Mouse (Mus musculus) embryonic fibroblast, embryonic 13.5 days (primary cell): ENCODE results near the gene Lmcd1. TPM values are rescaled to one million over a fixed set of nuclear protein-coding genes. Genes with fewer than 3 reads are reported as not detected.

Experiments
- H3K27ac ChIP-seq: 2 replicates; pipeline ENCODE4 v1.5.1; 2012; ENCODE audit warnings: low read length, control low read depth, inconsistent platforms; ENCODE audit not compliant: insufficient read depth
- H3K4me1 ChIP-seq: 2 replicates; pipeline ENCODE4 v1.6.1; 2011; ENCODE audit warnings: low read length; ENCODE audit not compliant: control insufficient read depth, insufficient read depth
- H3K4me3 ChIP-seq: 2 replicates; pipeline ENCODE4 v1.5.1; 2011; ENCODE audit warnings: mild to moderate bottlenecking, control low read depth, low read length; ENCODE audit not compliant: insufficient read depth
- CTCF ChIP-seq: IDR thresholded peaks from 2 replicates; pipeline ENCODE4 v1.5.1; 2011; ENCODE audit warnings: mild to moderate bottlenecking, control low read depth, low read length, moderate library complexity, borderline replicate concordance; ENCODE audit not compliant: insufficient read depth
- POLR2A ChIP-seq: IDR thresholded peaks from 2 replicates; pipeline ENCODE4 v1.6.1; 2011; ENCODE audit warnings: low read depth, mild to moderate bottlenecking, control low read depth, low read length, moderate library complexity
- polyA plus RNA-seq: library from polyadenylated mRNA; stranded (reverse); fragments of >200 nt; gene quantifications from 2 replicates; pipeline ENCODE4 v1.2.4, GENCODE M21; 2011; ENCODE audit warnings: low read depth; ENCODE audit not compliant: missing spikeins, insufficient read length

Gene Lmcd1
- polyA plus RNA-seq, 1 experiment = 10.2 TPM

DNA sequence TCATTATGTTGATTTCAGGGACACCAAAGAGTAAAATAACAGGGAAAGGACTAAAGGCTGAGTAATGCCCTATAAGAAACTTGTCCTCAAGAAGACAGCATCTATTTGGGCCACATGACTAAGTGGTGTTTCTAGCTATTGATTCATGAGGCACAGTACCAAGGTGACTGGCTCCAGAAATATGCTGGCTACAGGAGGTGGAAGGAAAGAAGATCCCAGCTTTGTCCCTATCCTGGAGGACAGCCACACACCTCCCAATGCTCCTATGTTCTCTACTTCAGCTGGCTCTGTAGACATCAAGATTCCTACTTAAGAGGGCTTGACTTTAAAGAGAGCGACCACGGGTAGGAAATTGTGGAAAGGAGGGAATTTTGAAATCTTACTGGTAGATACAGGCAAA lies 8.4 kb downstream of the Lmcd1 start:
- Histone ChIP-seq H3K4me1 (peaks cover 4% of the 10 kb centered on the region; the same call in 1 of the 2 replicates), H3K27ac (peak overlapping the region; percentile 59), H3K4me3 (no peak overlapping the region)
- TF ChIP-seq CTCF (no peak), POLR2A (no peak)

DNA sequence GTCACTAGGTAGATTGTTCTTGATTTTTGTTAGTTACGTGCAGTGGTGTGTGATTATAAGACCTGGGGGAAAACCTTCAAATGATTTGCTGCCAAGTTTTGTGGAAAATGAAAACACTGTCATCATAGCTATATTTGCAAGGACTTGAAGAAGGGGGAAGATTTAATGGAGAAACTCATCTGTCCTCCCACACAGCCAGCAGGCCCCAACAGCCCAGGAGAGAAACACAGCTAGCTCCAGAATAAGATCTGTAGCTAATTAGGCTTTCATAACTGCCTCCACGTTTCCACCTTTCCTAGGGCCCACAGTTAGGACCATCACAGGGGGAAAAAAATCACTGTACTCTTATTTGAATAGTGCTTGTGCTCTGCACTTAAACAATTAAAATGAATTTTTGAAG lies 10.5 kb downstream of the Lmcd1 start:
- H3K4me3 ChIP-seq = no peak overlapping the region
- TF ChIP-seq CTCF (no peak), POLR2A (no peak)
- H3K27ac ChIP-seq = no peak overlapping the region
- H3K4me1 ChIP-seq = peaks cover 4% of the 10 kb centered on the region; the same call in 1 of the 2 replicates

DNA sequence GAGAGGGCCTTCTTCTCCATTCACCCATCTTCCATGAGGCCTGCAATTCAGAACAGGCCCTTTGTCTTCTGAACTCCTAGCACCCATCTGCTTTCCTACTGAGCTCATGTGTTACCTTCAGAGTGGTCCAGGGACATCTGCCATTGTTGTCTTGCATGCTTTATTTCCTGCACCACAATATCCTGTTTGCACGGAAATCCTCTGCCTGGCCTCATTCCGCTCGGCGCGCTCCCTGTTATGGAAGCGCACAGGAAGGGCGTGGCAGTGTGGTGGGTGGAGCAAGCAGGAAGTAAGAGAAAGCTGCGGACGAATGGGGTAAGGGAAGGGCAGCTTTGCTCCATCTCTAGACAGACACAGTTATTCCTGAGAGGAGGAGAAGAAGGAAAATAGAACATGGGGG lies 14.1 kb downstream of the Lmcd1 start:
- no peaks in the 10 kb centered on the region for H3K4me1 ChIP-seq
- TF ChIP-seq POLR2A = no peak
- TF ChIP-seq CTCF = no peak
- no peak overlapping the region for H3K27ac ChIP-seq
- no peak overlapping the region for H3K4me3 ChIP-seq

DNA sequence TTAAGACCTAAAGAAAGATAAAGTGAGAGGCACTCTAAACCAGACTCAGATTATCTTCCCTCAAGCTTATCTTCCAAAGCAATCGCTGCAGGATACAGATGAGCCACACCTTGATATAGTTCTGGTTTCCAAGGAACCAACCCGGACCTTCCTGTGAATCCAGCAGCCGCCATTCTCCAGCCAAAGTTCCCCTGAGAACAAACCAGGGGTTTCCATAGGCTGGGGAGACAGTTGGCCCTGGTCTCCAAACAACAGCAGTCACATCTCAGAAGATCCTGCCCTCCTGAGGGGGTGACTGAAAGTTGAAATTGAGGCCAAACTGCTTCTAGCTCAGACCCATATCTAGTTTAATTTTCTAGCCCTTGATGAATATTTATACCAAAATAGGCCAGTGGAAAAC lies 14.7 kb downstream of the Lmcd1 start:
- H3K27ac ChIP-seq = no peak overlapping the region
- H3K4me1 ChIP-seq = no peaks in the 10 kb centered on the region
- TF ChIP-seq CTCF (no peak), POLR2A (no peak)
- no peak overlapping the region for H3K4me3 ChIP-seq

DNA sequence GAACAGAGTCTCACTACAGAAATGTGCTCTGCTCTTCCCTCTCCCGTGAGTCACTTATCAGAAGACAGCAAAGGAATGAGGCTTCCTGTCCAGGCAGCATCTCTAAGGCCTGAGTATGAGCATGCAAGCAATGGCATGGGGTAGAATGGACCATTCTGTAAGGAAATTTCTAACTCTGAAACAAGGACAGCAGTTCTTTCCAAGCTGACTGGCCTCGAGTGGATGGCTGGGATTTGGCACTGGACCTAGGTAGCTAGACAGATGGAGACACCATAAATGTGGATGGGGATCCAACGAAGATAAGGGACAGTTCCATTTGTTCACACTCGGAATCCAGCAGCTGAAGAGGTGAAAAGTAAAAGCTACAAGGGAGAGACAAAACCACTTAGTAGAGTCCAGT lies 17.6 kb downstream of the Lmcd1 start:
- no peaks in the 10 kb centered on the region for H3K4me1 ChIP-seq
- no peak overlapping the region for H3K4me3 ChIP-seq
- no peak overlapping the region for H3K27ac ChIP-seq
- TF ChIP-seq CTCF = no peak
- TF ChIP-seq POLR2A = no peak

DNA sequence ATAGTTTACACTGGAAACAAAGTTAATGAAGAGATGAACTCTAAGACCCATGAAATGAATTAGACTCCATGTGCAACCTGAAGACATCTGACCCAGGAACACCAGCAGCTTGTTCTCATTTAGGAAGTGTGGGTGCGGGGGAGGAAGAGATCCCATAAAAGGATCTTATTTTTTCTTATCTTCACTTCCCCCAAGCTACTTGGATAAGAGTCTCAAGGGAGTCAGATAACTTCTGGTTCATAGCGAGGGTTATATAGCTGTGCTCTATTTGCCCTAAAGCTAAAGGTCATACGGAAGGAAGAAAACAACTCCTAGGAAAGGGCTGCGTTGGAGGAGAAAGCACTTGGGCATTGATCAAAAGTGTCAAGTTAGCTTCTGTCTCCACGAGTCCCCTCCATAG lies 19.8 kb downstream of the Lmcd1 start:
- Histone ChIP-seq H3K27ac (no peak overlapping the region), H3K4me3 (no peak overlapping the region), H3K4me1 (no peaks in the 10 kb centered on the region)
- no peak for TF ChIP-seq CTCF
- TF ChIP-seq POLR2A = no peak

DNA sequence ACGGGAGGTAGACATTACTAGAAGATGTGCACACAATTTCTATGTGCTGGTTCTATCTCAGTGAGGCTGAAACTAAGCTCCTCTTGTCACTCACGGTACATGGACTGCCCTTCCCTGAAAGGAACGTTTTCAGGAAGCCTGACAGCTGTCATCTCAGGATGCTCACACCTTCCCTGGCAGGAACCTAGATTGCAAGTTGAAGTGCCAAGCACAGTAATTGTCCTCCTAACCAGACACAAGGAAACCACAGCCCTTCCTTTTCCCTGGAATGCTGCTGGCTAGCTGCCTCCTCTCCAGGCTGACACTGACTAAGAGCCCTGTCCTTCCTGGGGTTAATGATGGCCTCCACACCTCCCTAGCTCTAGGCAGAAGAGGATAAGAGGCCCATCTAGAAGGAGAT lies 21.7 kb downstream of the Lmcd1 start:
- no peak overlapping the region for H3K4me3 ChIP-seq
- TF ChIP-seq POLR2A = no peak
- no peak for TF ChIP-seq CTCF
- H3K27ac ChIP-seq = no peak overlapping the region
- no peaks in the 10 kb centered on the region for H3K4me1 ChIP-seq

DNA sequence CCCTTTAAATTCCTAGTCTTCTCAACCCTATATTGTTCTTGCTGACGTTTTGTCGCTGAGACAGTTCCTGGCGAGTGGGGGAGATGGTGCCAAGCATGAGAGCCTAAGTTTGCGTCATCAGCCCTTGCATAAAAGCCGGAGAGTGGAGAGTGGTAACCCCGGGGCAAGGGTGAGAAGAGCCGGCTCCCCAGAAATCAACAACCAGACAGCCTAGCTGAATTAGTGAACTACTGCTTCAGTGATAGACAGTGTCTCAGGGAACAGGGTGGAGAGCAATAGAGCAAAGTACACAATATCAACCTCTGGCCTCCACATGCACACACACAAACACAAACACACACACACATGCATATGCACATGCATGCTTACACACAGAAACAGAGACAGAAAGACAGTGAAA lies 26.6 kb downstream of the Lmcd1 start:
- Histone ChIP-seq H3K4me1 (no peaks in the 10 kb centered on the region), H3K4me3 (no peak overlapping the region), H3K27ac (no peak overlapping the region)
- TF ChIP-seq CTCF (no peak), POLR2A (no peak)

DNA sequence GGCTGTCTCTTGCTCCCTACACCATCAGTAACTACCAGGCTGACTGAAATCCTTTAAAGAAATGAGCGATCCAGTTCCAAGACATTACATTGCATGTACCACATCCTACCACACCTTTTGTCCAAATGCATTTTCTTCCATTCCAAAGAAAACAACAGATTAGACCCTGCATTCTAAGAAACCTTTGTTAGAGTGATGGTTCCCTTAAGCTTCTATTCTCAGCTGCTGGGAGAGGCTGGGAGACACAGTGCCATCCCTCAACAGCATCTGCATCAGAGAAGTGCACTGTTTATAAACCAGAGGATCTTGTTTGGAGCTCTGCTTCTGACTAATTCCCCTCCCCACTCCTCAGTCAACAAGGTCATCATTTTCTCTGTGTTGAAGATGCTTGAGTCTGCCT lies 27.1 kb downstream of the Lmcd1 start:
- Histone ChIP-seq H3K4me3 (no peak overlapping the region), H3K4me1 (no peaks in the 10 kb centered on the region), H3K27ac (no peak overlapping the region)
- TF ChIP-seq CTCF (no peak), POLR2A (no peak)

DNA sequence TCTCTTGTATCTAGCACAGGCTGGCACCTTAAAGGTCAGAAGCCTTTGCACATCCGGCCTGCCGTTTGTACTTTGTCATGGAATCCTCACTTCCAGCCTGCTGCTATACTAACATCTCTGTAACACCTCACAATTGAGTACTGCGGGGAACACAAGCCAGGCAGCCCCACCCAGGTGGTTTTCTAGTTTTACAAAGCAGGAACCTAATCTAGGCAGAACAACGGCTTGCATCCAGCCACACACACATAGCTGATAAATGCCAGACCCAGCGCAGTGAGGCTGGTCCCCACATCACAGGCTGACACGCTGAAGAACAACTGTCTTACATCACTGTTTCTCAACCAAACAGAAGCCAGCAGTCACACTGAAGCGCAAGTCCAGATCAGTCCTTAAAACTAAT lies 28.7 kb downstream of the Lmcd1 start:
- Histone ChIP-seq H3K4me3 (no peak overlapping the region), H3K27ac (no peak overlapping the region), H3K4me1 (no peaks in the 10 kb centered on the region)
- TF ChIP-seq POLR2A = no peak
- no peak for TF ChIP-seq CTCF

DNA sequence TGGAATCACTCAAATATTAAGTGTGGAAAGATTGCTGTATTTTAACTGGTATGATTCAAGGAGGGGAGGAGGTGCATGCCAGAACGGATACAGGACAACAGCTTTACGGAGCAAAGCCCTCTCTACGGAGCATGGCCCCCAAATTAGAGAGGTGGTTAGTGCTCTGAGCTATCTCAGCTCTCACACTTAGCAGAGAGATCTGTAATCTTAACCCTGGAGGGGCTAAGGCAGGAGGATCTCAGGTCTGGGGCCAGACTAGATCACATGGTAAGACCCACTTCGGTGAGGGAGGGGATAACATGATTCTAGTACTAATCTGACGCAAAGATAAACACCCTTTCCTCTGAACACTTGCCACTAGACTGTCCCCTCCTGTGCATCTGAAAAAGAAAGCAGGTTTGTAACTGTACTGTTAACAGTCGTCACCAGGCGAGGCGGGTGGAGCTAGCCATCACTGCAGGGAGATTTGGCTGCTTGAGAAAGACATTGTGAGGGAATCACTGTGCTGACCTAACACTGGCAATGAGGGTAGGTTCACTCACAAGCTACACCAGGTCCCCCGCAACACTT lies 29.3 kb downstream of the Lmcd1 start:
- no peak overlapping the region for H3K4me3 ChIP-seq
- no peak overlapping the region for H3K27ac ChIP-seq
- H3K4me1 ChIP-seq = no peaks in the 10 kb centered on the region
- TF ChIP-seq POLR2A (no peak), CTCF (no peak)

DNA sequence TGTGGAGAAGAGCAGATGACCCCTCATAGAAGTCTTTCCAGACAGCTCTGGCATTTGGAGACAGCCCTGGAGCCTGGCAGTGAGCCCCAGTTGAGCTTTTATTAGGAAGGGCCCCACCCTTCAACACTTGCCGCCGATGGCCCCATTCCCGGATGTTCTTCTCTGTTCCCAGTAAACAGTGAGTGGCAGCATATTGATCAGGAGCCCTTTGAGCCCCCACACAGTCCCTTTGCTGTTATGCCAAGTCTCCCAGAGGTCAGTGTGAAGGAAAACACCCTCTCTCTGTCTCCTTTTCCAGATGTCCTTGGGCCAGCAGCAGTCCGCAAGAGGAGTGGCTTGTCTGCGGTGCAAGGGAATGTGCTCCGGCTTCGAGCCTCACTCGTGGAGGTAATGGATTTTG lies 31.2 kb downstream of the Lmcd1 start:
- Histone ChIP-seq H3K27ac (no peak overlapping the region), H3K4me3 (no peak overlapping the region), H3K4me1 (no peaks in the 10 kb centered on the region)
- no peak for TF ChIP-seq POLR2A
- TF ChIP-seq CTCF = no peak
